Comparison of ENCODE assay signal across 8 mouse cellular contexts in genomic region chr11:117888853-117889822, GRCm38 (mm10). TPM values are rescaled to one million over a fixed set of nuclear protein-coding genes. Genes with fewer than 3 reads are reported as not detected.
DNase-seq lines count a peak whose midpoint lies in the region; ATAC-seq and TF ChIP-seq lines count a peak whose summit lies in the region.

No protein-coding gene starts in this region.

- 0 out of 2 replicates have a peak, but pooled peaks cover 16% of the 10 kb centered on the region for H3K36me3 ChIP-seq in E14TG2a.4 (ENCODE audit: insufficient read depth, low read length)
- H3K36me3 ChIP-seq in forebrain, embryonic 14.5 days (ENCODE audit: control insufficient read depth, insufficient read depth, low read length) = no peaks in the 10 kb centered on the region
- H3K36me3 ChIP-seq in liver, embryonic 15.5 days (replicated peaks) = no peaks in the 10 kb centered on the region
- no peaks in the 10 kb centered on the region for H3K36me3 ChIP-seq in stomach, embryonic 14.5 days (ENCODE audit: control insufficient read depth, insufficient read depth, low read length)

- peak; percentile 50 for DNase-seq in gastrocnemius, postnatal 10 days
- DNase-seq in gastrocnemius, adult 18-20 months (ENCODE audit: low spot score) = no peak
- peak; percentile 48 for DNase-seq in forebrain, embryonic 14.5 days (ENCODE audit: low spot score)
- no peak for DNase-seq in cerebellum, postnatal 4 days (ENCODE audit: low spot score in 2 of 2)
- no peak for DNase-seq in cerebellum, postnatal 36 days

- H3K27me3 ChIP-seq in E14TG2a.4 (ENCODE audit: insufficient read depth, low read length) = no peaks in the 10 kb centered on the region
- H3K27me3 ChIP-seq in forebrain, embryonic 14.5 days (replicated peaks; ENCODE audit: control insufficient read depth, insufficient read depth, low read length) = peaks cover 60% of the 10 kb centered on the region
- H3K27me3 ChIP-seq in liver, embryonic 15.5 days = peaks cover 50% of the 10 kb centered on the region
- H3K27me3 ChIP-seq in stomach, embryonic 14.5 days (ENCODE audit: control insufficient read depth, insufficient read depth, low read length) = no peaks in the 10 kb centered on the region

- peak overlapping the region; percentile 79 for H3K4me3 ChIP-seq in E14TG2a.4 (replicated peaks; ENCODE audit: low read length)
- peak overlapping the region; percentile 13; the same call in 1 of the 2 replicates for H3K4me3 ChIP-seq in forebrain, embryonic 14.5 days (ENCODE audit: low read depth, low read length)
- no peak overlapping the region for H3K4me3 ChIP-seq in liver, embryonic 15.5 days (replicated peaks)
- peak overlapping the region; percentile 17 for H3K4me3 ChIP-seq in stomach, embryonic 14.5 days (ENCODE audit: low read depth, low read length)

- H3K4me1 ChIP-seq in E14TG2a.4 (replicated peaks; ENCODE audit: low read depth, low read length) = peaks cover 89% of the 10 kb centered on the region
- peaks cover 29% of the 10 kb centered on the region for H3K4me1 ChIP-seq in forebrain, embryonic 14.5 days (ENCODE audit: control insufficient read depth, insufficient read depth, low read length)
- peaks cover 39% of the 10 kb centered on the region for H3K4me1 ChIP-seq in liver, embryonic 15.5 days (replicated peaks)
- peaks cover 39% of the 10 kb centered on the region for H3K4me1 ChIP-seq in stomach, embryonic 14.5 days (ENCODE audit: control insufficient read depth, insufficient read depth, low read length)

- H3K9me3 ChIP-seq in E14TG2a.4 (ENCODE audit: low read length) = peaks cover 25% of the 10 kb centered on the region
- H3K9me3 ChIP-seq in forebrain, embryonic 14.5 days (replicated peaks; ENCODE audit: control insufficient read depth, low read length) = no peaks in the 10 kb centered on the region
- H3K9me3 ChIP-seq in liver, embryonic 15.5 days (replicated peaks) = no peaks in the 10 kb centered on the region
- H3K9me3 ChIP-seq in stomach, embryonic 14.5 days (ENCODE audit: control insufficient read depth, low read depth, low read length) = no peaks in the 10 kb centered on the region

- H3K9ac ChIP-seq in forebrain, embryonic 14.5 days (ENCODE audit: low read length) = peak overlapping the region; percentile 41
- H3K9ac ChIP-seq in liver, embryonic 15.5 days = no peak overlapping the region
- peak overlapping the region; percentile 30 for H3K9ac ChIP-seq in stomach, embryonic 14.5 days (replicated peaks; ENCODE audit: low read depth, low read length)

- ATAC-seq in forebrain, embryonic 14.5 days = peak; percentile 40; the same call in 1 of the 2 replicates
- ATAC-seq in liver, embryonic 15.5 days (ENCODE audit: insufficient read depth) = no peak
- peak; percentile 15; the same call in 1 of the 2 replicates for ATAC-seq in stomach, embryonic 14.5 days (ENCODE audit: insufficient number of reproducible peaks, insufficient read depth, low FRiP score, low read depth)

- 1% methylated on average over 33 of the region's 33 CpGs for WGBS in forebrain, embryonic 14.5 days
- 39% methylated on average over 33 of the region's 33 CpGs for WGBS in liver, embryonic 15.5 days (ENCODE audit: insufficient replicate concordance)
- WGBS in stomach, embryonic 14.5 days = 6% methylated on average over 32 of the region's 33 CpGs

- no peak for TF ChIP-seq CTCF in E14TG2a.4 (conservative IDR thresholded peaks at IDR 0.05; ENCODE audit: low read length)

- H3K27ac ChIP-seq in forebrain, embryonic 14.5 days (ENCODE audit: low read depth, low read length) = peak overlapping the region; percentile 49
- H3K27ac ChIP-seq in liver, embryonic 15.5 days (replicated peaks) = no peak overlapping the region
- peak overlapping the region; percentile 67; the same call in 1 of the 2 replicates for H3K27ac ChIP-seq in stomach, embryonic 14.5 days (ENCODE audit: low read length)

- peak overlapping the region; percentile 47 for H3K4me2 ChIP-seq in forebrain, embryonic 14.5 days (ENCODE audit: low read length)
- peak overlapping the region; percentile 42 for H3K4me2 ChIP-seq in liver, embryonic 15.5 days
- peak overlapping the region; percentile 53 for H3K4me2 ChIP-seq in stomach, embryonic 14.5 days (replicated peaks; ENCODE audit: low read depth, low read length)

RNA-seq across cellular contexts. Expression of gene Tha1, which starts 15.9 kb away (rescaled TPM):
- total RNA-seq in gastrocnemius, postnatal 10 days (2021) = 1 to 10 TPM; 4.7 to 5.6 TPM
- total RNA-seq in gastrocnemius, adult 18-20 months (2021) = 1 to 10 TPM; 3.6 to 4.3 TPM
- 3.3 and 3.4 TPM in 2 replicates for polyA plus RNA-seq in forebrain, embryonic 14.5 days (2014; fragmentation: Nextera tagmentation; extraction: Ambion mirVana)
- 1.6 and 1.8 TPM in 2 replicates for polyA plus RNA-seq in liver, embryonic 15.5 days (2015; fragmentation: Nextera tagmentation; extraction: Ambion mirVana)
- 5.8 and 6.4 TPM in 2 replicates for polyA plus RNA-seq in stomach, embryonic 14.5 days (2014; fragmentation: Nextera tagmentation; extraction: Ambion mirVana)

RNA-seq across cellular contexts. Expression of gene Tmem235, which starts 28.6 kb away (rescaled TPM):
- total RNA-seq in gastrocnemius, postnatal 10 days (2021) = not detected
- not detected for total RNA-seq in gastrocnemius, adult 18-20 months (2021)
- not detected in 2 replicates for polyA plus RNA-seq in forebrain, embryonic 14.5 days (2014; fragmentation: Nextera tagmentation; extraction: Ambion mirVana)
- not detected in 2 replicates for polyA plus RNA-seq in liver, embryonic 15.5 days (2015; fragmentation: Nextera tagmentation; extraction: Ambion mirVana)
- polyA plus RNA-seq in stomach, embryonic 14.5 days (2014; fragmentation: Nextera tagmentation; extraction: Ambion mirVana) = not detected in 2 replicates

RNA-seq across cellular contexts. Expression of gene Birc5, which starts 40.1 kb away (rescaled TPM):
- total RNA-seq in gastrocnemius, postnatal 10 days (2021) = 10 to 100 TPM; 11.4 to 13.2 TPM
- total RNA-seq in gastrocnemius, adult 18-20 months (2021) = not detected
- 106 and 145 TPM in 2 replicates for polyA plus RNA-seq in forebrain, embryonic 14.5 days (2014; fragmentation: Nextera tagmentation; extraction: Ambion mirVana)
- polyA plus RNA-seq in liver, embryonic 15.5 days (2015; fragmentation: Nextera tagmentation; extraction: Ambion mirVana) = 306 and 347 TPM in 2 replicates
- 287 and 307 TPM in 2 replicates for polyA plus RNA-seq in stomach, embryonic 14.5 days (2014; fragmentation: Nextera tagmentation; extraction: Ambion mirVana)

Comparison
In these comparisons a context has a peak if more than half of its experiments do, and no peak if none do; other contexts are left out.
1. DNase-seq: peak in gastrocnemius, postnatal 10 days (single experiment) and forebrain, embryonic 14.5 days (single experiment); none in gastrocnemius, adult 18-20 months (single experiment), cerebellum, postnatal 4 days (0 of 2) and cerebellum, postnatal 36 days (0 of 2).
2. Peak in every context shown above with its lines, with median percentiles within 50 percentile points of each other: H3K4me2 ChIP-seq.